Comparison of ENCODE assay signal across 8 mouse cellular contexts in the genomic region with DNA sequence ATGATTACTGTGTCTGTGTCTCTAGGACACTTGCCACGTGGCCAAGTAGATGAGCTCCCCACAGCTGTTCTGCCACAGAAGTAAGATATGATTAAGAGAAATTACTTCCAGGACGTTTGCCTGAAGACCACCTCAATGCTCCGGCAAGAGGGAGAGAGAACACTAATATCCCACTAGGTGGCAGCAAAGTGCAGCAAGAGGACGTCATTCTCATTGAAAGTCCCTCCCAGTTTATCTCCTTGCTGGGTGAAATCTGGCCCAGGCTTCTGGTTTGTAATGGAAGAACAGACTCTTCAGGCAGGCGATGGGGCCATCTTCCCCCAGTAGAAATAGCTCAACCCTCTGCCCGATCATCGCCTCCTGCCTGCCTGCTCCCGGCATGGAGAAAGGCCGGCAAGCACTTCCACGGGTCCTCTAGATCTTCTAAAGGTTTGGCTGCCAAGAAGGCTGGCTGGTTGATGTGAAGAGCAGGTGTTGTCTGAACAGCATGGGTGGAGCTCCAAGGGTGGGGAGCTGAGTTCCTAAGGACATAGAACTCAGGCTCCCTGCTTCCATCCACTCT. TPM values are rescaled to one million over a fixed set of nuclear protein-coding genes. Genes with fewer than 3 reads are reported as not detected.
DNase-seq lines count a peak whose midpoint lies in the region; ATAC-seq and TF ChIP-seq lines count a peak whose summit lies in the region.

No protein-coding gene starts in this region.

- WGBS in forebrain, embryonic 15.5 days = 19% methylated on average over 10 of the region's 10 CpGs
- 9% methylated on average over 10 of the region's 10 CpGs for WGBS in olfactory bulb, adult 2 months

- no peak for ATAC-seq in G1E (ENCODE audit: extremely low read depth, insufficient number of reproducible peaks, low FRiP score, poor library complexity, severe bottlenecking)
- peak; percentile 70; the same call in 1 of the 2 replicates for ATAC-seq in forebrain, embryonic 15.5 days (replicated peaks)

- no peaks in the 10 kb centered on the region for H3K36me3 ChIP-seq in G1E (replicated peaks)
- H3K36me3 ChIP-seq in forebrain, embryonic 15.5 days = no peaks in the 10 kb centered on the region

- peak; percentile 73 for TF ChIP-seq CTCF in G1E (IDR thresholded peaks at IDR 0.05; ENCODE audit: low read depth, low read length)
- no peak for TF ChIP-seq CTCF in olfactory bulb, adult 2 months (IDR thresholded peaks at IDR 0.05; ENCODE audit: insufficient read depth, low read depth, low read length)

- no peak overlapping the region for H3K4me3 ChIP-seq in G1E (ENCODE audit: low read depth, low read length)
- peak overlapping the region; percentile 27 for H3K4me3 ChIP-seq in forebrain, embryonic 15.5 days
- H3K4me3 ChIP-seq in olfactory bulb, adult 2 months (ENCODE audit: insufficient read depth, low read depth, low read length) = peak overlapping the region; percentile 36

- peak overlapping the region; percentile 42 for H3K4me2 ChIP-seq in forebrain, embryonic 15.5 days (replicated peaks)

- H3K27ac ChIP-seq in forebrain, embryonic 15.5 days (replicated peaks) = peak overlapping the region; percentile 69
- H3K27ac ChIP-seq in olfactory bulb, adult 2 months (ENCODE audit: insufficient read depth, low read depth, low read length) = peak overlapping the region; percentile 65

- TF ChIP-seq POLR2A in olfactory bulb, adult 2 months (IDR thresholded peaks at IDR 0.05; ENCODE audit: insufficient read depth, low read depth, low read length) = no peak

- DNase-seq in G1E (ENCODE audit: low spot score) = peak; percentile 41
- DNase-seq in cerebellum, adult 11 months = peak; percentile 66
- DNase-seq in heart, postnatal 25 days (ENCODE audit: low spot score) = peak; percentile 42
- peak; percentile 77 for DNase-seq in layer of hippocampus, adult 11-12 months (ENCODE audit: low spot score)
- peak; percentile 71 to 83 for DNase-seq in lung, adult 18-20 months
- peak; percentile 78 for DNase-seq in thymus, postnatal 0 days (ENCODE audit: low spot score)

- peak overlapping the region; percentile 36; the same call in 1 of the 2 replicates for H3K9ac ChIP-seq in forebrain, embryonic 15.5 days (replicated peaks)

- intact Hi-C loops in heart, postnatal 25 days (cut with DNase I) = loop anchor here (5.0 to 10.0 kb wide), 4 partner anchors 39 to 249 kb away; no protein-coding TSS in a partner anchor

- no peaks in the 10 kb centered on the region for H3K9me3 ChIP-seq in G1E (replicated peaks)
- no peaks in the 10 kb centered on the region for H3K9me3 ChIP-seq in forebrain, embryonic 15.5 days

- H3K27me3 ChIP-seq in G1E (ENCODE audit: insufficient read depth, low read length) = peaks cover 34% of the 10 kb centered on the region
- no peaks in the 10 kb centered on the region for H3K27me3 ChIP-seq in forebrain, embryonic 15.5 days

- peaks cover 15% of the 10 kb centered on the region; the same call in 1 of the 2 replicates for H3K4me1 ChIP-seq in G1E (ENCODE audit: insufficient read depth, low read depth, low read length)
- H3K4me1 ChIP-seq in forebrain, embryonic 15.5 days = peaks cover 18% of the 10 kb centered on the region
- peaks cover 9% of the 10 kb centered on the region for H3K4me1 ChIP-seq in olfactory bulb, adult 2 months (ENCODE audit: control insufficient read depth, insufficient read depth, low read length)

RNA-seq across cellular contexts. Expression of gene Senp8, which starts 27.3 kb away (rescaled TPM):
- total RNA-seq in G1E (2014; fragmentation: Nextera tagmentation) = 23.1 and 27.1 TPM in 2 replicates
- total RNA-seq in G1E (2017) = 14.5 and 15.0 TPM in 2 replicates
- 0.33 and 0.43 TPM in 2 replicates for polyA plus RNA-seq in G1E (2012)
- 10.1 and 11.1 TPM in 2 replicates for polyA plus RNA-seq in forebrain, embryonic 15.5 days (2015; fragmentation: Nextera tagmentation; extraction: Ambion mirVana)
- total RNA-seq in heart, postnatal 25 days (2021) = 1 to 10 TPM; 7.3 to 8.0 TPM
- not detected in 2 replicates for polyA plus RNA-seq in olfactory bulb, adult 2 months (2012; ENCODE audit: insufficient read depth, insufficient read length, low replicate concordance, missing spikeins)
- 6.6 and 8.6 TPM in 2 replicates for polyA plus RNA-seq in thymus, postnatal 0 days (2015; fragmentation: Nextera tagmentation; extraction: Ambion mirVana)

RNA-seq across cellular contexts. Expression of gene Myo9a, which starts 27.5 kb away (rescaled TPM):
- 32.2 and 35.7 TPM in 2 replicates for total RNA-seq in G1E (2014; fragmentation: Nextera tagmentation)
- 25.7 and 27.4 TPM in 2 replicates for total RNA-seq in G1E (2017)
- polyA plus RNA-seq in G1E (2012) = 0.67 and 0.82 TPM in 2 replicates
- 22.7 and 25.5 TPM in 2 replicates for polyA plus RNA-seq in forebrain, embryonic 15.5 days (2015; fragmentation: Nextera tagmentation; extraction: Ambion mirVana)
- 10 to 100 TPM; 11.9 to 13.6 TPM for total RNA-seq in heart, postnatal 25 days (2021)
- polyA plus RNA-seq in olfactory bulb, adult 2 months (2012; ENCODE audit: insufficient read depth, insufficient read length, low replicate concordance, missing spikeins) = 25.2 TPM in 1 of 2 replicates, not detected in the other
- 3.4 and 4.3 TPM in 2 replicates for polyA plus RNA-seq in thymus, postnatal 0 days (2015; fragmentation: Nextera tagmentation; extraction: Ambion mirVana)

RNA-seq across cellular contexts. Expression of gene Gramd2, which starts 43.2 kb away (rescaled TPM):
- total RNA-seq in G1E (2014; fragmentation: Nextera tagmentation) (not detected in 2 replicates), G1E (2017) (not detected in 2 replicates)
- polyA plus RNA-seq in G1E (2012) = not detected in 2 replicates
- 3.4 and 4.0 TPM in 2 replicates for polyA plus RNA-seq in forebrain, embryonic 15.5 days (2015; fragmentation: Nextera tagmentation; extraction: Ambion mirVana)
- total RNA-seq in heart, postnatal 25 days (2021) = not detected
- polyA plus RNA-seq in olfactory bulb, adult 2 months (2012; ENCODE audit: insufficient read depth, insufficient read length, low replicate concordance, missing spikeins) = not detected in 2 replicates
- 0.20 and 0.41 TPM in 2 replicates for polyA plus RNA-seq in thymus, postnatal 0 days (2015; fragmentation: Nextera tagmentation; extraction: Ambion mirVana)
